Mouse (Mus musculus) erythroblast, embryonic 14.5 days (primary cell): ENCODE data around the gene Pramel1. TPM values are rescaled to one million over a fixed set of nuclear protein-coding genes. Genes with fewer than 3 reads are reported as not detected.
A peak's percentile ranks its signal among the peaks of the same experiment; 100 is the strongest.

Experiments
- H3K27me3 ChIP-seq: 2 replicates; pipeline ENCODE4 v1.6.1; 2012; ENCODE audit warnings: inconsistent platforms; ENCODE audit not compliant: control insufficient read depth
- H3K36me3 ChIP-seq: 2 replicates; pipeline ENCODE4 v1.6.1; 2012; ENCODE audit warnings: mild to moderate bottlenecking, inconsistent platforms; ENCODE audit not compliant: control insufficient read depth
- H3K4me1 ChIP-seq: 2 replicates; pipeline ENCODE4 v1.6.1; 2012; ENCODE audit warnings: inconsistent platforms; ENCODE audit not compliant: control insufficient read depth
- H3K4me3 ChIP-seq: replicated peaks from 2 replicates; pipeline ENCODE3; 2012; ENCODE audit warnings: moderate library complexity, mild to moderate bottlenecking, inconsistent platforms
- H3K9me3 ChIP-seq: 2 replicates; pipeline ENCODE4 v1.6.1; 2012; ENCODE audit warnings: low read length, inconsistent platforms, mixed read lengths; ENCODE audit not compliant: control insufficient read depth
- GATA1 ChIP-seq: IDR thresholded peaks from 2 replicates; pipeline ENCODE4 v1.6.1; 2012; ENCODE audit warnings: low read length, inconsistent platforms, mixed read lengths
- TAL1 ChIP-seq: IDR thresholded peaks from 3 replicates; pipeline ENCODE4 v1.6.1; 2012; ENCODE audit warnings: low read length, inconsistent platforms, mixed read lengths
- polyA plus RNA-seq: library from polyadenylated mRNA; stranded (reverse); fragments of >175 nt; gene quantifications from 2 replicates; pipeline ENCODE4 v1.2.3, GENCODE M21; 2012

Pramel1 gene
- polyA plus RNA-seq, 1 experiment: not detected

DNA sequence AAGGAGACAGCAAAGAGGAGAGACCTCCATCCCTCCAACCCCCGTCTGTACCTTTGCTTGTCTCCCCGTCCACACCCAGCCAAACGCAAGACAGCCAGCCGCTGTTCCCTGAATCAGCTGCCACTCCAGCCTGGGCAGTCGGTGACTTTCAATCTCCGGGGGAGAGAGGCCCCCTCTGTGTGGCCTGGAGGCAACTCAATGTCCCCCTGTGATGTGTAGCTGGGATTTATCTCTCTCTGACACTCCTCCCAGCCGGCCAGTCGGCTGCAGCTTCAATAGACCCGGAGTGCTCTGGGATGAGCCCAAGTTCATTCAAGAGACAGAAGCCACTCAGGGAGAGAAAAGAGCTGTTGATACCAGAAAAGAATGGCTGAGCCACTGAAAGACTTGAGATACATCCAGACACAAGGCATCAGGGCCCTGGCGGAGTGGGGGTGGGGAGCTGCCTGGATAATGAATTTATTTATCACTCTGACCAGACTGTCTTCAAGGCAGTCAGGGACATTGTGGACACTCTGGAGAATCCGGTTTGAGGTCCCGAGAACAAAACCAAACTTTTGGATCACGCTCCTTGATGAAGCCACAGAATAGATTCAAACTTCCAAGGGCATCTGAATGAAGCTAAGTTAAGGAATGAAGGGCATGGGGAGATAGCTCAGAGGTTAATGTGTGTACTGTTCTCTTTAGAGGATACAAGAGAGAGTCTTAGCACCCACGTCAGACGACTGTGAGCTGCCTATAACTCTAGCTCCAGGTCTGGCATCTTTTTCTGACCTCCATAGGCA lies 14.1 kb upstream of the Pramel1 start:
- Histone ChIP-seq H3K4me1 (no peaks in the 10 kb centered on the region), H3K9me3 (no peaks in the 10 kb centered on the region), H3K4me3 (no peak overlapping the region), H3K36me3 (no peaks in the 10 kb centered on the region), H3K27me3 (no peaks in the 10 kb centered on the region; the same call in 1 of the 2 replicates)
- TF ChIP-seq TAL1: no peak
- TF ChIP-seq GATA1: no peak

DNA sequence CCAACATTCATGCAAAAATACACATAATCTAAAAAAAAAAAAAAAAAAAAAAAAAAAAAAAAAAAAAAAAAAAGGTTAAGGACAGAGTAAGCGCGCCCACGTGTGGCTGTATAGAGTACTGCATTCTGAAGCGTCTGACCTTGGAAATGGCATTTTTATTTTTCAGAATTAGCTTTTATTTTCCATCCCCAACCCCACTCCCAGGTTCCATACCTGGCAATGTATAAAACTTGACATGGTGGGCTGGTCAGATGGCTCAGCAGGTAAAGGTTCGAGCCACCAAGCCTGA lies 13.6 kb upstream of the Pramel1 start:
- Histone ChIP-seq H3K27me3 (no peaks in the 10 kb centered on the region; the same call in 1 of the 2 replicates), H3K4me1 (no peaks in the 10 kb centered on the region), H3K9me3 (no peaks in the 10 kb centered on the region), H3K36me3 (no peaks in the 10 kb centered on the region), H3K4me3 (no peak overlapping the region)
- TF ChIP-seq TAL1: no peak
- TF ChIP-seq GATA1: no peak

DNA sequence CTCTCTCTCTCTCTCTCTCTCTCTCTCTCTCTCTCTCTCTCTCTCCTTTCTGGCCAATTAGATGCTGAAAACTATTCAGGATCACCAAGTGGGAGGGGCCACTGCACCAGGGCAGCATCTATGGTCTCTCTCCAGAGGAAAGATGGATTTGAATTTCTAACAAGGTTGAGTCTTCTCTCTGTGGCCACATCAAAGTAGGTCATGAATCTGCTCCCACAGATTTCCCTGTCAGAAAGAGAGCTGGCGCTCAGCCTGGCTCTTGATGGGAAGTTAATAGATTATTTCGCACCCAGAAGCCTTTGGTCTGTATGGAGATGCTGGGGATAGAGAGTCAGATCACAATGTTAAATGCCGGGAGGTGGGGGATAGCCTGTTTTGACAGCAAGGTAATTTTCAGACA lies 12.1 kb upstream of the Pramel1 start:
- no peaks in the 10 kb centered on the region; the same call in 1 of the 2 replicates for H3K27me3 ChIP-seq
- no peaks in the 10 kb centered on the region for H3K9me3 ChIP-seq
- H3K36me3 ChIP-seq: no peaks in the 10 kb centered on the region
- no peaks in the 10 kb centered on the region for H3K4me1 ChIP-seq
- H3K4me3 ChIP-seq: no peak overlapping the region
- TF ChIP-seq TAL1: no peak
- no peak for TF ChIP-seq GATA1

DNA sequence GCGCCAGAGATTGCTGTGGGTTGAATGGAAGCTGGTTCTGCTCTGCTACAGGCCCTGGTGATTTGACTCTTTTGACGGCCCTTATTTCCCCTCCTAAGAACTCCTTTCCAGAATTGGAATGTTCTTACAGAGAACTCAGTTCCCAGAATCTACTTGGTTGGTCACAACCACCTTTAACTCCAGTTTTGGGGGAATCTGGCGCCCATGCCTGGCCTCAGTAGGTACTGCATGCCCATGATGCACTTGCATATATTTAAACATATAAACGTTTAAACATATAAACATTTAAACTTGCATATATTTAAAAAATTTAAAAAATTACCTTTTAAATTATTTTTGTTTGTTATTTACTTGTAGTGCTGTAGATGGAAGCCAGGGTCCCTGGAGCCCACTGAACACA lies 10.6 kb upstream of the Pramel1 start:
- H3K36me3 ChIP-seq: no peaks in the 10 kb centered on the region
- H3K4me1 ChIP-seq: no peaks in the 10 kb centered on the region
- no peaks in the 10 kb centered on the region for H3K9me3 ChIP-seq
- no peaks in the 10 kb centered on the region; the same call in 1 of the 2 replicates for H3K27me3 ChIP-seq
- TF ChIP-seq TAL1: no peak
- no peak for TF ChIP-seq GATA1
- H3K4me3 ChIP-seq: no peak overlapping the region

DNA sequence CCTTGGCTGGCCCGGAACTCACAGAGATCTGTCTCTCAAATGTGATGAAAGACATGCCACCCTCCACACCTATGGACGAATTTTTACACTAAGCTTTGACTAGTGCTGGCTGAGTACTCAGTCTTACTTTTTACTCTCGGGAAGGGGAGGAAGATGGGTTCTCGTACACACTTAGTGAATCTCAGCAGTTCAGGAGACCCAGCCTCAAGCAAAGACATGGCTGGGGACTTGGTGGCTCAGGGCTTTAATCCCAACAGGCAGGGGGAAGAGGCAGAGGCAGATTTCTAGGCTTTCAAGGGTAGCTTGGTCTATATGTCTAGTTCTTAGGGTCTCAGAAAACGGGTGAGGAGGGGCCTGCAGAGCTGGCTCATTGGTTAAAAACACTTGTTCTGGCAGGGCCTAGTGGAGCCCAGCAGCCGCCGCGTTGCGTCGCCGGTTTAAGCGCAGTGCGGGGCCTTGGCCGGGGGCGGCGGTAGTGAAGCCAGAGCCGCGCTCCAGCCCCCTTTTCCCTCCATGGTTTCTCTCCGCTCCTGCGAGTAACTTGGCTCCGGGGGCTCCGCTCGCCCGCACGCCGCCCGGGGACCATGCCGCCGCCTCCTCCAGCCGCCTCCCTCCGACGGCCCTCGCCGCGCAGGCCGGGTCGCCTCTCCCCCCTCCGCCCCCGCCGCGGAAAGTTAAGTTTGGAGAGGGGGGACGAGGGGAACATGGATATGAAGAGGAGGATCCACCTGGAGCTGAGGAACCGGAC lies 5.1 kb upstream of the Pramel1 start:
- H3K27me3 ChIP-seq: peaks cover 10% of the 10 kb centered on the region
- no peaks in the 10 kb centered on the region for H3K4me1 ChIP-seq
- peaks cover 1% of the 10 kb centered on the region for H3K9me3 ChIP-seq
- TF ChIP-seq TAL1 (no peak), GATA1 (no peak)
- no peak overlapping the region for H3K4me3 ChIP-seq
- no peaks in the 10 kb centered on the region for H3K36me3 ChIP-seq

DNA sequence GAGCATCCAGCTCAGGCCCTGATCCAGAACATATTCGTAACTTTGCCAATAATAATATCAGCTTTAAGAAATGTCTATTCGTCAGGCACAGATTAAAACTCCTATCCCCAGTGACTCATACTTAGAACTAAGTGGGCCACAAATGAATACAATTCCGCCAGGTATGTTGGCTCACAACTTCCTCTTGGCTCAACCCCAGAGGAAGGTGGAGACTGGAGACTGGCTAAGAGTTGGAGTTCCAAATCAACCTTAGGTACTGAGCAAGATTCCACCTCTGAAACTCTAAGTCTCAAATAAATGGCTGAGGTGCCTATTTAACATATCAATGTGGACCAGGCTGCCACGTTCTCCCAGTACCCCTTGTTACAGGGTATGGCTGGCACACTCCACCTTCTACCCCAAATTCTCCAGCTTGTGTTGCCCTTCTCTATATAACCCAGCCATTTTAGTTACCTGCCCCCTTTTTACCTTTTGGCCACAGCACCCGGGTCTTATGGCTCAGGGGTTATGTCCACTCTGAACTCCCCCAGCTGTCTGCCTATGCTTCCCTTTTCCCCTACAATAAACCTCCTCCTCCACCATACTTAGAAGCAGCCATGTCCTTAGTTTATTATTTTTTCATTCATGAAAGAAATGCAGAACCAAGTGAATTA lies 17.5 kb downstream of the Pramel1 start:
- TF ChIP-seq GATA1 (no peak), TAL1 (no peak)
- Histone ChIP-seq H3K4me1 (peaks cover 11% of the 10 kb centered on the region), H3K36me3 (peaks cover 10% of the 10 kb centered on the region), H3K9me3 (no peaks in the 10 kb centered on the region), H3K27me3 (no peaks in the 10 kb centered on the region), H3K4me3 (peak overlapping the region; percentile 74)

DNA sequence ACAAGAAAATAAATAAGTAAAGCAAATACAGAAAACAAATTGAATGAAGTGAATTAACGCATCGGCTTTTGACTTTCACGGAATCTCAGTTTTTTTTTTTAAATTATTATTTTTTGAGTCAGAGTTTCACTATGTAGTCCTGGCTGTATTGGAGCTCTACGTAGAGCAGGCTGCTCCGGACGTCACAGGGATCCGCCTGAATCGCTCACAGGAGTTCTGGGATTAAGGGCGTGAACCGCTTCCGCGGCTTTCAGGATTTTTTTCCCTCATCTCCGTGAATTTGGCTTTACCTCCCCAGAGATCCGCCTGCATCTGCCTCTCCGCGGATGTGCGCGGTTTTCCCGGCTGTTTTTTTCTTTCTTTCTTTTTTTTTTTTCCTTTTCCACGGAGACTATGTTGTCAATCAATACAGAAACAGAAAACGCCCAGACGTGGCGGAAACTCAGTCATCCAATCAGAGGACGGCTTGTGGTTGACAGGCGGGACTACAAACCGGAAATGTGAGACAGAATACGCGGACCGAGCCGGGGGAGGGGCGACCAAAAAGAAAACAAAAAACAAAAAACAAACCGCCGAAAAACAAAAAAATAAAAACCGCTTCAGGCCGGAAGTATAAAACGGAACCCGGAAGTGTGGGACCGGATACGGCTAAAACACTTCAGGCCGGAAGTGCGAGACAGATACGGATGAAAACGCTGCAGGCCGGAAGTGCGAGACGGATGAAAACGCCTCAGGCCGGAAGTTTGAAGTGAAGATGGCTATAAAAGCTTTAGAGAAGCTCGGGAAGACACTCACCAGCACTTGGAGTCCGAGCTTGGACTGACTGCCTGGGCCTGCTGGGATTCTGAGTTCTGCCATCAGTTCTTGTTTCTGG lies 18.2 kb downstream of the Pramel1 start, which contains the start of gene Pramef8:
Gene Pramef8 (plus strand): TSS at position 208 of the 874 bp plus-strand sequence.
- no peak for TF ChIP-seq TAL1
- TF ChIP-seq GATA1: no peak
- H3K4me1 ChIP-seq: peaks cover 11% of the 10 kb centered on the region
- H3K36me3 ChIP-seq: peaks cover 17% of the 10 kb centered on the region
- H3K4me3 ChIP-seq: peak within 1 kb of the TSS; percentile 74
- no peaks in the 10 kb centered on the region for H3K9me3 ChIP-seq
- no peaks in the 10 kb centered on the region for H3K27me3 ChIP-seq

DNA sequence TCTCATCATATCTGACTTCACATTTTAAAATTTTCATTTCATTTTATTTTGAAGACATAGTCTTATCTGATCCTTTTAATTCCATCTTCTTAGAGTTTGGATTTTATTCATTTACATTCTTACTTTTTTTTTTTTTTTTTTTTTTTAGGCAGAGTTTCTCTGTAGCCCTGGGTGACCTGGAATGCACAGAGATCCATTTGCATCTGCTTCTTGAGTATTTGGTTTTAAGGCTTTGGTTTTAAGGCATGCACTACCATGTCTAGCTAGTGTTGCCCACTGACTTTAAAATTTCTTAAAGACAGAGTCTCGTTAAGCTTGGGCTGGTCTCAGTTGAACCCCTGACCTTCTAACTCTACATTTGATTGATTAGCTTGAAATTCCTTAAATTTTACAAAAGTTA lies 19.4 kb downstream of the Pramel1 start:
- H3K4me1 ChIP-seq: peaks cover 11% of the 10 kb centered on the region
- H3K9me3 ChIP-seq: no peaks in the 10 kb centered on the region
- peaks cover 29% of the 10 kb centered on the region for H3K36me3 ChIP-seq
- no peak overlapping the region for H3K4me3 ChIP-seq
- no peak for TF ChIP-seq GATA1
- TF ChIP-seq TAL1: no peak
- H3K27me3 ChIP-seq: no peaks in the 10 kb centered on the region
